Mouse (Mus musculus): ENCODE results near the gene Brinp2. TPM values are rescaled to one million over a fixed set of nuclear protein-coding genes. Genes with fewer than 3 reads are reported as not detected.

The Brinp2 gene
- total and polyA plus RNA-seq, 3 experiments, result 0.11 TPM; not detected in 2

DNA sequence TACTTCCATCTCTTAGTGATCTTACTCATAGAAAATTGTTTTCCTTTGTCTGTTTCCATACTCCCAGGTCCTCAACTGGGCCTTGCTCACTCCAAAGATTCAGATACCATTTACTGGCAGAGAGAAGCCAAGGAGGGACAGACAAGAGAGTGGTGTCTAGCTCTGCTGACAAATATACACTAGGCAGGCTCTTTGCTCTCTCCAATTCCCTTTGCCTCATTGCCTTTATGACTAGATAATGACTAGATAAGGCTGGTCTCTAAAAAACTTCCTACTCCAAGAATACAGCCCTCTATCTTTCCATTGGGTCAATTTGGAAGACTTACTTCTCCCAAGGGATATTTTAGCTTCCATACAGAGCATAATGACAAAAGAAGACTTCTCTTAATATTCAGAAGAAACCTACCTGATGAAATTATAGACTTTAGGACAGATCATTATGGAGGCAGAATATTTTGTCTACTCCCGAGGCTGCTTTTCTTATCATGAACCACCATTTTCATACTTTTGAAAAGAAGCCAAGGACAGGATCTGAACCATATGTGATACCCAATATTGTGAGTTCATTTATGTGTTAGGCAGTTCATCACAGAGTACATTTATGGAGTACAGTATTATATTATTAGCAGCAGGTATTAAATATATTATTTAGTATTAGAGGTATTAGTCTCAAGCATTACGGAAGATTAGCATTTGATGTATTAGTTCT, 114.1 kb downstream of the Brinp2 start:
- peaks cover 34% of the 10 kb centered on the region for H3K9me3 ChIP-seq (replicated peaks)
- DNase-seq (ENCODE audit: low spot score) (no peak), ATAC-seq (ENCODE audit: extremely low read depth, insufficient number of reproducible peaks, low FRiP score, poor library complexity, severe bottlenecking) (no peak)
- H3K36me3 ChIP-seq (replicated peaks), result no peaks in the 10 kb centered on the region
- no peaks in the 10 kb centered on the region for H3K27me3 ChIP-seq (ENCODE audit: insufficient read depth, low read length)
- H3K4me1 ChIP-seq (ENCODE audit: insufficient read depth, low read depth, low read length), result no peaks in the 10 kb centered on the region
- H3K4me3 ChIP-seq (ENCODE audit: low read depth, low read length), result no peak overlapping the region
- TF ChIP-seq GATA2 (IDR thresholded peaks at IDR 0.05; ENCODE audit: borderline replicate concordance, low read depth, low read length) (no peak), CTCF (IDR thresholded peaks at IDR 0.05; ENCODE audit: low read depth, low read length) (no peak), GATA1 (IDR thresholded peaks at IDR 0.05; ENCODE audit: borderline replicate concordance, low read length) (no peak), POLR2AphosphoS5 (IDR thresholded peaks at IDR 0.05; ENCODE audit: insufficient replicate concordance, low read depth, low read length) (no peak), TAL1 (conservative IDR thresholded peaks at IDR 0.05; ENCODE audit: low read depth, low read length) (no peak)

DNA sequence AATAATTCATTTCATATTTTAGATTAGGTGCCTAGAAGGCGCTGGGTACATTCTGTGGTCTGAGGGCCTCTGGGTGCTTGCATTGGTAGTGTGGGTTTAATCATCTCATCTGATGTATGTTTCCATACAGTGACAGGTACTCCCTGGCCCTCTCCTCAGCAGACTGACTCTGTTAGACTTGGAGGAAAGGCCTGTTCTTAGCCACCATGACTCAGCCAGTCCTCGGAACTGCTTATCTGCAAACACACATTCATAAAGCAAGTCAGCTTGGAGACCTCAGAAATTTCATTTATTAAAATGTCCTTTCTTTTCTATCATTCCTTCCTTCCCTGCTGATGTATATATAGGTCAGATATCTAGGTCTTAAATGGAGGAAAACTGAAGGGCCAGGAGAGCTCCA, 116.3 kb downstream of the Brinp2 start:
- H3K4me1 ChIP-seq (ENCODE audit: insufficient read depth, low read depth, low read length), result no peaks in the 10 kb centered on the region
- H3K4me3 ChIP-seq (ENCODE audit: low read depth, low read length), result no peak overlapping the region
- peaks cover 15% of the 10 kb centered on the region for H3K9me3 ChIP-seq (replicated peaks)
- H3K36me3 ChIP-seq (replicated peaks), result no peaks in the 10 kb centered on the region
- no peaks in the 10 kb centered on the region for H3K27me3 ChIP-seq (ENCODE audit: insufficient read depth, low read length)
- ATAC-seq (ENCODE audit: extremely low read depth, insufficient number of reproducible peaks, low FRiP score, poor library complexity, severe bottlenecking), result no peak
- no peak for DNase-seq (ENCODE audit: low spot score)
- TF ChIP-seq GATA2 (IDR thresholded peaks at IDR 0.05; ENCODE audit: borderline replicate concordance, low read depth, low read length), result no peak
- no peak for TF ChIP-seq POLR2AphosphoS5 (IDR thresholded peaks at IDR 0.05; ENCODE audit: insufficient replicate concordance, low read depth, low read length)
- TF ChIP-seq GATA1 (IDR thresholded peaks at IDR 0.05; ENCODE audit: borderline replicate concordance, low read length), result no peak
- no peak for TF ChIP-seq CTCF (IDR thresholded peaks at IDR 0.05; ENCODE audit: low read depth, low read length)

GRCm38 (mm10) chr1:158238722-158239121, 117.4 kb downstream of the Brinp2 start:
- TF ChIP-seq TAL1 (conservative IDR thresholded peaks at IDR 0.05; ENCODE audit: low read depth, low read length), result no peak
- no peak for TF ChIP-seq GATA1 (IDR thresholded peaks at IDR 0.05; ENCODE audit: borderline replicate concordance, low read length)
- TF ChIP-seq POLR2AphosphoS5 (IDR thresholded peaks at IDR 0.05; ENCODE audit: insufficient replicate concordance, low read depth, low read length), result no peak
- TF ChIP-seq GATA2 (IDR thresholded peaks at IDR 0.05; ENCODE audit: borderline replicate concordance, low read depth, low read length), result no peak
- TF ChIP-seq CTCF (IDR thresholded peaks at IDR 0.05; ENCODE audit: low read depth, low read length), result no peak
- DNase-seq (ENCODE audit: low spot score) (no peak), ATAC-seq (ENCODE audit: extremely low read depth, insufficient number of reproducible peaks, low FRiP score, poor library complexity, severe bottlenecking) (no peak)
- Histone ChIP-seq H3K36me3 (replicated peaks) (no peaks in the 10 kb centered on the region), H3K27me3 (ENCODE audit: insufficient read depth, low read length) (no peaks in the 10 kb centered on the region), H3K4me3 (ENCODE audit: low read depth, low read length) (no peak overlapping the region), H3K9me3 (replicated peaks) (peaks cover 12% of the 10 kb centered on the region; the same call in 1 of the 2 replicates), H3K4me1 (ENCODE audit: insufficient read depth, low read depth, low read length) (no peaks in the 10 kb centered on the region)

DNA sequence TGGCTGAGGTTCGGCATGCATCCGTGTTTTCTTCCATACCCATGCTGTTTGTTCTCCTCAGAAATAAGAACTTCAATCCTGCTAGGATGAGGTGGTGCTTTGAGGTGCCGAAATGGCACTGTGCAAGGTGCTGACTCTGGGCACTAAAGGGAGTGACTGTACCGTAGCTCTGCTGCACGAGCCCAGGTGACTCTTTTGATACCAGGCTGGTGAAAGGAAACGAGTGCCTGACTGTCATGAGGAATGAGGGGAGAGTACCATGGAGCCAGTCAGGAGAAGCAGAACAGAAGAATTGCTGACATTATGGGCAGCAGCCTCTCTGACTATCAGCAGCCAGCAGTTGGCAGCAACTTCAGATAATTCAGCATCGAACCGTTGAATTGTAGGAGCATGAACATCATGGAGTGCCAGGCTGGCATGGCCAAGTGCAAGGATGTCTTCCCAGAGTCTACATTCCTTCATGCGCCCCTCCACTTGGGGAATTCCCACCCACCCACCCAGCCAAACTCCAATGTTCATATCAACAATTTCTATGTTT, 127.4 kb downstream of the Brinp2 start:
- Histone ChIP-seq H3K4me3 (ENCODE audit: low read depth, low read length) (no peak overlapping the region), H3K27me3 (ENCODE audit: insufficient read depth, low read length) (no peaks in the 10 kb centered on the region), H3K4me1 (ENCODE audit: insufficient read depth, low read depth, low read length) (no peaks in the 10 kb centered on the region), H3K36me3 (replicated peaks) (no peaks in the 10 kb centered on the region), H3K9me3 (replicated peaks) (peaks cover 36% of the 10 kb centered on the region)
- no peak for TF ChIP-seq TAL1 (conservative IDR thresholded peaks at IDR 0.05; ENCODE audit: low read depth, low read length)
- no peak for TF ChIP-seq POLR2AphosphoS5 (IDR thresholded peaks at IDR 0.05; ENCODE audit: insufficient replicate concordance, low read depth, low read length)
- no peak for TF ChIP-seq GATA1 (IDR thresholded peaks at IDR 0.05; ENCODE audit: borderline replicate concordance, low read length)
- TF ChIP-seq GATA2 (IDR thresholded peaks at IDR 0.05; ENCODE audit: borderline replicate concordance, low read depth, low read length), result no peak
- no peak for TF ChIP-seq CTCF (IDR thresholded peaks at IDR 0.05; ENCODE audit: low read depth, low read length)
- ATAC-seq (ENCODE audit: extremely low read depth, insufficient number of reproducible peaks, low FRiP score, poor library complexity, severe bottlenecking) (no peak), DNase-seq (ENCODE audit: low spot score) (no peak)

DNA sequence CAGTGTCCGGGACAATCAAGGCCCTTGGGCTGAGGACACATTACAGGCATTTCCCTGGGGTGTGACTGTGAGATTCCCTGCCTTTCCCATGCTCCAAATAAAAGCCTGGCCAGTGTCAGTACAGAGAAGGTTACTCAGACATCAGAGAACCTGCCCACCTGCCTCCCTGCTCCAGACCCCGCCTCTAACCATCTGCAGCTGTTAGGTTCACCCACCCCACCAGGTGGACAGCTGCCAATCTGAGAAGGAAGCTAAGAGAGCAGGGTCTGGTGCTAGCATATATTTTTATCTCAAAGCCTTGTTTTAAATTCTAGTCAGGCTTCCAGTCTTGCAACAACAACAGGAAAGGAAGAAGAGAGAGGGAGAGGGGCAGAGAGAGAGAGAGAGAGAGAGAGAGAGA, 128.9 kb downstream of the Brinp2 start:
- no peaks in the 10 kb centered on the region for H3K36me3 ChIP-seq (replicated peaks)
- no peaks in the 10 kb centered on the region for H3K27me3 ChIP-seq (ENCODE audit: insufficient read depth, low read length)
- H3K4me3 ChIP-seq (ENCODE audit: low read depth, low read length), result no peak overlapping the region
- TF ChIP-seq TAL1 (conservative IDR thresholded peaks at IDR 0.05; ENCODE audit: low read depth, low read length) (no peak), GATA2 (IDR thresholded peaks at IDR 0.05; ENCODE audit: borderline replicate concordance, low read depth, low read length) (no peak), POLR2AphosphoS5 (IDR thresholded peaks at IDR 0.05; ENCODE audit: insufficient replicate concordance, low read depth, low read length) (no peak), CTCF (IDR thresholded peaks at IDR 0.05; ENCODE audit: low read depth, low read length) (no peak), GATA1 (IDR thresholded peaks at IDR 0.05; ENCODE audit: borderline replicate concordance, low read length) (no peak)
- ATAC-seq (ENCODE audit: extremely low read depth, insufficient number of reproducible peaks, low FRiP score, poor library complexity, severe bottlenecking) (no peak), DNase-seq (ENCODE audit: low spot score) (no peak)
- no peaks in the 10 kb centered on the region for H3K4me1 ChIP-seq (ENCODE audit: insufficient read depth, low read depth, low read length)
- peaks cover 39% of the 10 kb centered on the region for H3K9me3 ChIP-seq (replicated peaks)

DNA sequence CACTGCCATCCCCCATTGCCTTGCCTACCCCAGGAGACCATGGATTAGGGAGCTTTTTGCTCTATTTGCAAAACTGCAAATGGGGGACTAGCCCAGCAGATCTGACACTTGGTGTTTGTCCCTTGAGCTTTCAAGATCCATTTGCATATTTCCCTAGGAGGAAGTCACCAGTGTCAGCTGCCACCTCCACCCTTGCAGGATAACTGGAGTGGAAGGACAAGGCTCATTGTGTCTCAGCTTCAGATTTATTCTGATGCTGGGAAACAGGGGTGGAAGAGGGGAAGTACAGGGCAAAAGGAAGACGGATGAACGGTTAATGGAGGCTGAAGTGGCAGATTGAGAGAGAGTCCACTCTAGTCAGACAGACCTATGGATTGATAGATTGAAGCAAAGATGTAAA, 129.4 kb downstream of the Brinp2 start:
- Histone ChIP-seq H3K27me3 (ENCODE audit: insufficient read depth, low read length) (no peaks in the 10 kb centered on the region), H3K4me3 (ENCODE audit: low read depth, low read length) (no peak overlapping the region), H3K9me3 (replicated peaks) (peaks cover 38% of the 10 kb centered on the region), H3K4me1 (ENCODE audit: insufficient read depth, low read depth, low read length) (no peaks in the 10 kb centered on the region), H3K36me3 (replicated peaks) (no peaks in the 10 kb centered on the region)
- DNase-seq (ENCODE audit: low spot score) (no peak), ATAC-seq (ENCODE audit: extremely low read depth, insufficient number of reproducible peaks, low FRiP score, poor library complexity, severe bottlenecking) (no peak)
- TF ChIP-seq CTCF (IDR thresholded peaks at IDR 0.05; ENCODE audit: low read depth, low read length) (no peak), GATA2 (IDR thresholded peaks at IDR 0.05; ENCODE audit: borderline replicate concordance, low read depth, low read length) (no peak), GATA1 (IDR thresholded peaks at IDR 0.05; ENCODE audit: borderline replicate concordance, low read length) (no peak), TAL1 (conservative IDR thresholded peaks at IDR 0.05; ENCODE audit: low read depth, low read length) (no peak), POLR2AphosphoS5 (IDR thresholded peaks at IDR 0.05; ENCODE audit: insufficient replicate concordance, low read depth, low read length) (no peak)

Data from G1E (cell line).